Comparison of ENCODE assay signal across 13 mouse cellular contexts in genomic region chr3:52035404-52035803, GRCm38 (mm10).
DNase-seq lines count a peak whose midpoint lies in the region; ATAC-seq and TF ChIP-seq lines count a peak whose summit lies in the region.
"Had no signal": no experiment of that assay in that cellular context is flagged by ENCODE, and none has a peak within 500 bp of the region (broad histone marks: within the 10 kb centered on the region; RNA-seq: fewer than 3 reads in every experiment).

No protein-coding gene starts in this region.

- no peak overlapping the region for H3K9ac ChIP-seq in heart, postnatal 0 days (replicated peaks; ENCODE audit: low read depth, low read length)
- no peak overlapping the region for H3K9ac ChIP-seq in heart, embryonic 11.5 days (ENCODE audit: low read depth, low read length)
- no peak overlapping the region for H3K9ac ChIP-seq in limb, embryonic 15.5 days
- no peak overlapping the region for H3K9ac ChIP-seq in forebrain, postnatal 0 days
- no peak overlapping the region for H3K9ac ChIP-seq in midbrain, embryonic 15.5 days
- H3K9ac ChIP-seq: heart, embryonic 15.5 days had no signal

- no peak for TF ChIP-seq EP300 in heart, postnatal 0 days (IDR thresholded peaks at IDR 0.05; ENCODE audit: low read depth)

- H3K4me1 ChIP-seq in heart, postnatal 0 days (ENCODE audit: control insufficient read depth, insufficient read depth), result peaks cover 5% of the 10 kb centered on the region
- peaks cover 21% of the 10 kb centered on the region for H3K4me1 ChIP-seq in heart, embryonic 11.5 days (ENCODE audit: control insufficient read depth, insufficient read depth, low read length)
- peaks cover 23% of the 10 kb centered on the region for H3K4me1 ChIP-seq in limb, embryonic 15.5 days
- no peaks in the 10 kb centered on the region for H3K4me1 ChIP-seq in forebrain, postnatal 0 days (ENCODE audit: insufficient read depth)
- peaks cover 19% of the 10 kb centered on the region for H3K4me1 ChIP-seq in midbrain, embryonic 15.5 days

- H3K4me3 ChIP-seq in heart, postnatal 0 days (ENCODE audit: low read depth, low read length), result no peak overlapping the region
- H3K4me3 ChIP-seq in heart, embryonic 11.5 days (ENCODE audit: low read depth, low read length), result no peak overlapping the region
- H3K4me3 ChIP-seq in limb, embryonic 15.5 days, result no peak overlapping the region
- no peak overlapping the region for H3K4me3 ChIP-seq in forebrain, postnatal 0 days (ENCODE audit: low read depth, low read length)
- no peak overlapping the region for H3K4me3 ChIP-seq in midbrain, embryonic 15.5 days
- H3K4me3 ChIP-seq: erythroblast, embryonic 14.5 days; heart, embryonic 15.5 days had no signal

- no peaks in the 10 kb centered on the region for H3K27me3 ChIP-seq in heart, postnatal 0 days (ENCODE audit: control insufficient read depth, insufficient read depth, low read length)
- H3K27me3 ChIP-seq in heart, embryonic 11.5 days (ENCODE audit: control insufficient read depth, insufficient read depth, low read length), result no peaks in the 10 kb centered on the region
- no peaks in the 10 kb centered on the region for H3K27me3 ChIP-seq in limb, embryonic 15.5 days
- no peaks in the 10 kb centered on the region for H3K27me3 ChIP-seq in forebrain, postnatal 0 days (ENCODE audit: insufficient read depth, low read length)
- no peaks in the 10 kb centered on the region for H3K27me3 ChIP-seq in midbrain, embryonic 15.5 days (replicated peaks)
- H3K27me3 ChIP-seq: heart, embryonic 15.5 days had no signal

- peak overlapping the region; percentile 11; the same call in 1 of the 2 replicates for H3K27ac ChIP-seq in heart, postnatal 0 days (ENCODE audit: low read depth)
- no peak overlapping the region for H3K27ac ChIP-seq in heart, embryonic 11.5 days (ENCODE audit: low read depth, low read length)
- H3K27ac ChIP-seq in limb, embryonic 15.5 days, result peak overlapping the region; percentile 22; the same call in 1 of the 2 replicates
- no peak overlapping the region for H3K27ac ChIP-seq in forebrain, postnatal 0 days (ENCODE audit: low read depth, low read length)
- no peak overlapping the region for H3K27ac ChIP-seq in midbrain, embryonic 15.5 days
- H3K27ac ChIP-seq: heart, embryonic 15.5 days had no signal

- no peak for TF ChIP-seq CTCF in heart, postnatal 0 days (IDR thresholded peaks at IDR 0.05; ENCODE audit: low read depth)
- TF ChIP-seq CTCF in forebrain, postnatal 0 days (IDR thresholded peaks at IDR 0.05; ENCODE audit: low read depth), result no peak

- H3K9me3 ChIP-seq in heart, postnatal 0 days (replicated peaks; ENCODE audit: control insufficient read depth, low read length), result no peaks in the 10 kb centered on the region
- no peaks in the 10 kb centered on the region for H3K9me3 ChIP-seq in heart, embryonic 11.5 days (replicated peaks; ENCODE audit: control insufficient read depth, low read length)
- H3K9me3 ChIP-seq in limb, embryonic 15.5 days, result no peaks in the 10 kb centered on the region
- no peaks in the 10 kb centered on the region for H3K9me3 ChIP-seq in forebrain, postnatal 0 days (ENCODE audit: low read length)
- H3K9me3 ChIP-seq in midbrain, embryonic 15.5 days, result no peaks in the 10 kb centered on the region
- H3K9me3 ChIP-seq: heart, embryonic 15.5 days had no signal

- no peak overlapping the region for H3K4me2 ChIP-seq in heart, postnatal 0 days (ENCODE audit: low read depth, low read length)
- H3K4me2 ChIP-seq in heart, embryonic 11.5 days, result no peak overlapping the region
- H3K4me2 ChIP-seq in limb, embryonic 15.5 days, result no peak overlapping the region
- H3K4me2 ChIP-seq in forebrain, postnatal 0 days (ENCODE audit: low read depth), result no peak overlapping the region
- H3K4me2 ChIP-seq in midbrain, embryonic 15.5 days, result no peak overlapping the region
- H3K4me2 ChIP-seq: heart, embryonic 15.5 days had no signal

- ATAC-seq in heart, postnatal 0 days (ENCODE audit: insufficient read depth, low read depth), result no peak
- ATAC-seq in heart, embryonic 11.5 days (replicated peaks; ENCODE audit: insufficient number of reproducible peaks, low FRiP score, low TSS enrichment), result no peak
- no peak for ATAC-seq in limb, embryonic 15.5 days (ENCODE audit: insufficient number of reproducible peaks, low FRiP score, low TSS enrichment, low read depth)
- ATAC-seq in forebrain, postnatal 0 days, result no peak
- ATAC-seq in midbrain, embryonic 15.5 days (replicated peaks), result no peak

- WGBS in heart, postnatal 0 days, result 52% methylated on average over 8 of the region's 8 CpGs
- WGBS in heart, embryonic 11.5 days (ENCODE audit: insufficient replicate concordance), result 42% methylated on average over 8 of the region's 8 CpGs
- WGBS in limb, embryonic 15.5 days, result 29% methylated on average over 8 of the region's 8 CpGs
- 47% methylated on average over 8 of the region's 8 CpGs for WGBS in forebrain, postnatal 0 days
- 33% methylated on average over 8 of the region's 8 CpGs for WGBS in midbrain, embryonic 15.5 days

- DNase-seq in heart, postnatal 0 days (ENCODE audit: low spot score), result no peak
- peak; percentile 36 to 38 for DNase-seq in right cerebral cortex, adult 2 months (ENCODE audit: low spot score in 2 of 2)
- DNase-seq in right cerebral cortex, postnatal 4 days, result no peak
- no peak for DNase-seq in urinary bladder, adult 2 months (ENCODE audit: low spot score)
- no peak for DNase-seq in forebrain, postnatal 0 days
- DNase-seq: cerebellum, adult 11 months; layer of hippocampus, postnatal 36 days; lung, postnatal 14 days had no signal

- no peaks in the 10 kb centered on the region for H3K36me3 ChIP-seq in heart, postnatal 0 days (replicated peaks; ENCODE audit: control insufficient read depth, insufficient read depth, low read length)
- no peaks in the 10 kb centered on the region for H3K36me3 ChIP-seq in heart, embryonic 11.5 days (ENCODE audit: control insufficient read depth, insufficient read depth, low read length)
- no peaks in the 10 kb centered on the region for H3K36me3 ChIP-seq in limb, embryonic 15.5 days
- H3K36me3 ChIP-seq in forebrain, postnatal 0 days (ENCODE audit: insufficient read depth), result no peaks in the 10 kb centered on the region
- H3K36me3 ChIP-seq in midbrain, embryonic 15.5 days (replicated peaks), result no peaks in the 10 kb centered on the region
- H3K36me3 ChIP-seq: heart, embryonic 15.5 days had no signal

Comparison
In these comparisons a context has a peak if more than half of its experiments do, and no peak if none do; other contexts are left out.
1. DNase-seq: peak in right cerebral cortex, adult 2 months (2 of 2); none in heart, postnatal 0 days (single experiment), right cerebral cortex, postnatal 4 days (single experiment), urinary bladder, adult 2 months (single experiment) and forebrain, postnatal 0 days (single experiment).
2. H3K27ac ChIP-seq: peak in heart, postnatal 0 days (single experiment) and limb, embryonic 15.5 days (single experiment); none in heart, embryonic 11.5 days (single experiment), forebrain, postnatal 0 days (single experiment) and midbrain, embryonic 15.5 days (single experiment).